ENCODE assay signal across 14 mouse cellular contexts in genomic region chr4:53317453-53317824, GRCm38 (mm10).
DNase-seq lines count a peak whose midpoint lies in the region; ATAC-seq and TF ChIP-seq lines count a peak whose summit lies in the region.
"Had no signal": no experiment of that assay in that cellular context is flagged by ENCODE, and none has a peak within 500 bp of the region (broad histone marks: within the 10 kb centered on the region; RNA-seq: fewer than 3 reads in every experiment).

No protein-coding gene starts in this region.

- H3K36me3 ChIP-seq in lung, embryonic 14.5 days (ENCODE audit: insufficient read depth): no peaks in the 10 kb centered on the region
- no peaks in the 10 kb centered on the region for H3K36me3 ChIP-seq in forebrain, embryonic 12.5 days (replicated peaks)
- H3K36me3 ChIP-seq in hindbrain, embryonic 14.5 days (replicated peaks; ENCODE audit: control insufficient read depth, insufficient read depth): no peaks in the 10 kb centered on the region
- H3K36me3 ChIP-seq in midbrain, postnatal 0 days (ENCODE audit: insufficient read depth, low read length): no peaks in the 10 kb centered on the region
- H3K36me3 ChIP-seq: liver, embryonic 15.5 days had no signal

- H3K9me3 ChIP-seq in lung, embryonic 14.5 days (ENCODE audit: low read depth, low read length): no peaks in the 10 kb centered on the region
- H3K9me3 ChIP-seq in forebrain, embryonic 12.5 days: no peaks in the 10 kb centered on the region
- H3K9me3 ChIP-seq in hindbrain, embryonic 14.5 days (ENCODE audit: control insufficient read depth, low read length): no peaks in the 10 kb centered on the region
- H3K9me3 ChIP-seq in midbrain, postnatal 0 days (ENCODE audit: low read length): no peaks in the 10 kb centered on the region
- H3K9me3 ChIP-seq: liver, embryonic 15.5 days had no signal

- DNase-seq in lung, embryonic 14.5 days: no peak
- no peak for DNase-seq in lung, postnatal 14 days
- DNase-seq in hindbrain, embryonic 14.5 days (ENCODE audit: low spot score): no peak
- DNase-seq in midbrain, postnatal 0 days (ENCODE audit: low spot score): peak; percentile 49
- no peak for DNase-seq in thymus, postnatal 36 days
- DNase-seq in cerebellum, adult 8-10 months: no peak
- DNase-seq: cerebellum, postnatal 36 days; heart, postnatal 14 days; kidney, adult 11 months; kidney, postnatal 4 days; right cerebral cortex, postnatal 14 days had no signal

- peaks cover 44% of the 10 kb centered on the region for H3K4me1 ChIP-seq in lung, embryonic 14.5 days (ENCODE audit: insufficient read depth)
- H3K4me1 ChIP-seq in forebrain, embryonic 12.5 days: peaks cover 27% of the 10 kb centered on the region
- peaks cover 4% of the 10 kb centered on the region; the same call in 1 of the 2 replicates for H3K4me1 ChIP-seq in hindbrain, embryonic 14.5 days (replicated peaks; ENCODE audit: control insufficient read depth, insufficient read depth, low read length)
- peaks cover 7% of the 10 kb centered on the region for H3K4me1 ChIP-seq in midbrain, postnatal 0 days (ENCODE audit: insufficient read depth, low read length)

- H3K9ac ChIP-seq in lung, embryonic 14.5 days: no peak overlapping the region; the same call in 1 of the 2 replicates
- H3K9ac ChIP-seq in forebrain, embryonic 12.5 days: no peak overlapping the region
- H3K9ac ChIP-seq in hindbrain, embryonic 14.5 days: no peak overlapping the region
- H3K9ac ChIP-seq in midbrain, postnatal 0 days (replicated peaks; ENCODE audit: low read length, poor library complexity, severe bottlenecking): no peak overlapping the region; the same call in 1 of the 2 replicates
- H3K9ac ChIP-seq: liver, embryonic 15.5 days had no signal

- H3K4me3 ChIP-seq in lung, embryonic 14.5 days (ENCODE audit: low read depth, low read length): no peak overlapping the region
- no peak overlapping the region for H3K4me3 ChIP-seq in forebrain, embryonic 12.5 days (replicated peaks)
- no peak overlapping the region for H3K4me3 ChIP-seq in hindbrain, embryonic 14.5 days (replicated peaks; ENCODE audit: low read length)
- H3K4me3 ChIP-seq in midbrain, postnatal 0 days (ENCODE audit: low read depth, low read length): no peak overlapping the region
- H3K4me3 ChIP-seq: liver, embryonic 15.5 days had no signal

- H3K4me2 ChIP-seq in lung, embryonic 14.5 days: no peak overlapping the region
- no peak overlapping the region for H3K4me2 ChIP-seq in forebrain, embryonic 12.5 days
- no peak overlapping the region for H3K4me2 ChIP-seq in hindbrain, embryonic 14.5 days (replicated peaks)
- H3K4me2 ChIP-seq in midbrain, postnatal 0 days (ENCODE audit: low read depth, low read length, poor library complexity, severe bottlenecking): no peak overlapping the region
- H3K4me2 ChIP-seq: liver, embryonic 15.5 days had no signal

- no peaks in the 10 kb centered on the region for H3K27me3 ChIP-seq in lung, embryonic 14.5 days (ENCODE audit: insufficient read depth, low read length)
- H3K27me3 ChIP-seq in forebrain, embryonic 12.5 days: no peaks in the 10 kb centered on the region
- H3K27me3 ChIP-seq in hindbrain, embryonic 14.5 days (ENCODE audit: control insufficient read depth, insufficient read depth, low read length): no peaks in the 10 kb centered on the region
- H3K27me3 ChIP-seq in midbrain, postnatal 0 days (ENCODE audit: insufficient read depth, low read length): no peaks in the 10 kb centered on the region
- H3K27me3 ChIP-seq: liver, embryonic 15.5 days; Patski had no signal

- peak overlapping the region; percentile 87 for H3K27ac ChIP-seq in lung, embryonic 14.5 days (ENCODE audit: low read depth)
- peak overlapping the region; percentile 54 for H3K27ac ChIP-seq in forebrain, embryonic 12.5 days
- H3K27ac ChIP-seq in hindbrain, embryonic 14.5 days: peak overlapping the region; percentile 57
- H3K27ac ChIP-seq in midbrain, postnatal 0 days (ENCODE audit: low read depth, low read length): peak overlapping the region; percentile 59; the same call in 1 of the 2 replicates
- H3K27ac ChIP-seq: liver, embryonic 15.5 days had no signal

- ATAC-seq in lung, embryonic 14.5 days (ENCODE audit: insufficient read depth): no peak
- ATAC-seq in forebrain, embryonic 12.5 days (ENCODE audit: low FRiP score): peak; percentile 51; the same call in 1 of the 2 replicates
- peak; percentile 22; the same call in 1 of the 2 replicates for ATAC-seq in hindbrain, embryonic 14.5 days (ENCODE audit: low FRiP score)
- peak; percentile 46; the same call in 1 of the 2 replicates for ATAC-seq in midbrain, postnatal 0 days (ENCODE audit: low FRiP score)
- ATAC-seq: Patski had no signal

- 62% methylated on average over 7 of the region's 7 CpGs for WGBS in lung, embryonic 14.5 days
- WGBS in forebrain, embryonic 12.5 days: 20% methylated on average over 7 of the region's 7 CpGs
- WGBS in hindbrain, embryonic 14.5 days: 42% methylated on average over 7 of the region's 7 CpGs
- WGBS in midbrain, postnatal 0 days: 20% methylated on average over 7 of the region's 7 CpGs

- TF ChIP-seq CTCF in lung, embryonic 14.5 days (IDR thresholded peaks at IDR 0.05; ENCODE audit: low read depth): no peak
- no peak for TF ChIP-seq CTCF in midbrain, postnatal 0 days (IDR thresholded peaks at IDR 0.05)
